Mouse (Mus musculus): Measurements from ENCODE around the gene Kcnk4. TPM values are rescaled to one million over a fixed set of nuclear protein-coding genes. Genes with fewer than 3 reads are reported as not detected.
A peak's percentile ranks its signal among the peaks of the same experiment; 100 is the strongest.

Kcnk4 gene
- polyA plus RNA-seq, 1 experiment from 2014 or later, result 0.13 TPM

GRCm38 (mm10) chr19:6977759-6978638, 43.7 kb upstream of the Kcnk4 start:
- Histone ChIP-seq H3K9me3 (ENCODE audit: control insufficient read depth, low read length) (no peaks in the 10 kb centered on the region), H3K4me1 (ENCODE audit: control insufficient read depth, insufficient read depth, low read length) (peaks cover 25% of the 10 kb centered on the region), H3K9ac (ENCODE audit: low read length) (no peak overlapping the region; the same call in 1 of the 2 replicates), H3K27me3 (ENCODE audit: control insufficient read depth, insufficient read depth, low read length) (no peaks in the 10 kb centered on the region), H3K27ac (ENCODE audit: low read depth, low read length) (0 out of 2 replicates have a peak overlapping the region, but pooled peaks have one; percentile 49), H3K4me3 (ENCODE audit: low read depth, low read length) (peak overlapping the region; percentile 12), H3K36me3 (ENCODE audit: control insufficient read depth, insufficient read depth, low read length) (peaks cover 10% of the 10 kb centered on the region), H3K4me2 (ENCODE audit: low read depth) (peak overlapping the region; percentile 11; the same call in 1 of the 2 replicates)
- ATAC-seq (ENCODE audit: insufficient read depth, low FRiP score, low TSS enrichment) (no peak), DNase-seq (ENCODE audit: low spot score) (no peak)
- 79% methylated on average over 13 of the region's 13 CpGs for WGBS

GRCm38 (mm10) chr19:6975537-6976521, 41.5 kb upstream of the Kcnk4 start, which contains the start of gene Plcb3:
Gene Plcb3 (minus strand): TSS chr19:6976470.
- ATAC-seq (ENCODE audit: insufficient read depth, low FRiP score, low TSS enrichment) (0 out of 2 replicates have a peak, but pooled peaks have one; percentile 9), DNase-seq (ENCODE audit: low spot score) (peak; percentile 81)
- peaks cover 28% of the 10 kb centered on the region for H3K4me1 ChIP-seq (ENCODE audit: control insufficient read depth, insufficient read depth, low read length)
- WGBS, result under 1% methylated on average over 16 of the region's 16 CpGs
- peak within 1 kb of the TSS; percentile 70 for H3K4me3 ChIP-seq (ENCODE audit: low read depth, low read length)
- H3K36me3 ChIP-seq (ENCODE audit: control insufficient read depth, insufficient read depth, low read length), result peaks cover 10% of the 10 kb centered on the region
- H3K4me2 ChIP-seq (ENCODE audit: low read depth), result peak within 1 kb of the TSS; percentile 79
- peak within 1 kb of the TSS; percentile 86 for H3K27ac ChIP-seq (ENCODE audit: low read depth, low read length)
- H3K27me3 ChIP-seq (ENCODE audit: control insufficient read depth, insufficient read depth, low read length), result no peaks in the 10 kb centered on the region
- no peaks in the 10 kb centered on the region for H3K9me3 ChIP-seq (ENCODE audit: control insufficient read depth, low read length)
- H3K9ac ChIP-seq (ENCODE audit: low read length), result peak within 1 kb of the TSS; percentile 92

GRCm38 (mm10) chr19:6974211-6975205, 40.2 kb upstream of the Kcnk4 start, which contains the start of gene Ppp1r14b:
Gene Ppp1r14b (plus strand): TSS chr19:6974968.
- H3K4me1 ChIP-seq (ENCODE audit: control insufficient read depth, insufficient read depth, low read length), result peaks cover 37% of the 10 kb centered on the region
- peak within 1 kb of the TSS; percentile 70 for H3K4me3 ChIP-seq (ENCODE audit: low read depth, low read length)
- ATAC-seq (ENCODE audit: insufficient read depth, low FRiP score, low TSS enrichment) (peak; percentile 62), DNase-seq (ENCODE audit: low spot score) (peak; percentile 90)
- no peaks in the 10 kb centered on the region for H3K27me3 ChIP-seq (ENCODE audit: control insufficient read depth, insufficient read depth, low read length)
- no peaks in the 10 kb centered on the region for H3K9me3 ChIP-seq (ENCODE audit: control insufficient read depth, low read length)
- WGBS, result under 1% methylated on average over 49 of the region's 84 CpGs
- peak within 1 kb of the TSS; percentile 83 for H3K4me2 ChIP-seq (ENCODE audit: low read depth)
- H3K9ac ChIP-seq (ENCODE audit: low read length), result peak within 1 kb of the TSS; percentile 92
- H3K27ac ChIP-seq (ENCODE audit: low read depth, low read length), result peak within 1 kb of the TSS; percentile 86
- peaks cover 10% of the 10 kb centered on the region for H3K36me3 ChIP-seq (ENCODE audit: control insufficient read depth, insufficient read depth, low read length)

GRCm38 (mm10) chr19:6973581-6974190, 39.4 kb upstream of the Kcnk4 start:
- peaks cover 10% of the 10 kb centered on the region for H3K36me3 ChIP-seq (ENCODE audit: control insufficient read depth, insufficient read depth, low read length)
- H3K9me3 ChIP-seq (ENCODE audit: control insufficient read depth, low read length), result no peaks in the 10 kb centered on the region
- no peak overlapping the region for H3K27ac ChIP-seq (ENCODE audit: low read depth, low read length)
- peaks cover 37% of the 10 kb centered on the region for H3K4me1 ChIP-seq (ENCODE audit: control insufficient read depth, insufficient read depth, low read length)
- H3K4me2 ChIP-seq (ENCODE audit: low read depth), result peak overlapping the region; percentile 83
- WGBS, result 28% methylated on average over 12 of the region's 12 CpGs
- ATAC-seq (ENCODE audit: insufficient read depth, low FRiP score, low TSS enrichment) (no peak), DNase-seq (ENCODE audit: low spot score) (no peak)
- peak overlapping the region; percentile 70 for H3K4me3 ChIP-seq (ENCODE audit: low read depth, low read length)
- 0 out of 2 replicates have a peak, but pooled peaks cover 3% of the 10 kb centered on the region for H3K27me3 ChIP-seq (ENCODE audit: control insufficient read depth, insufficient read depth, low read length)
- H3K9ac ChIP-seq (ENCODE audit: low read length), result peak overlapping the region; percentile 92

GRCm38 (mm10) chr19:6972247-6972917, 38.1 kb upstream of the Kcnk4 start:
- Histone ChIP-seq H3K27me3 (ENCODE audit: control insufficient read depth, insufficient read depth, low read length) (0 out of 2 replicates have a peak, but pooled peaks cover 7% of the 10 kb centered on the region), H3K4me3 (ENCODE audit: low read depth, low read length) (no peak overlapping the region), H3K27ac (ENCODE audit: low read depth, low read length) (no peak overlapping the region), H3K4me2 (ENCODE audit: low read depth) (no peak overlapping the region), H3K36me3 (ENCODE audit: control insufficient read depth, insufficient read depth, low read length) (peaks cover 5% of the 10 kb centered on the region), H3K9ac (ENCODE audit: low read length) (no peak overlapping the region; the same call in 1 of the 2 replicates), H3K9me3 (ENCODE audit: control insufficient read depth, low read length) (no peaks in the 10 kb centered on the region), H3K4me1 (ENCODE audit: control insufficient read depth, insufficient read depth, low read length) (peaks cover 28% of the 10 kb centered on the region)
- DNase-seq (ENCODE audit: low spot score) (no peak), ATAC-seq (ENCODE audit: insufficient read depth, low FRiP score, low TSS enrichment) (no peak)
- WGBS, result 75% methylated on average over 13 of the region's 13 CpGs

GRCm38 (mm10) chr19:6971644-6972043, 37.3 kb upstream of the Kcnk4 start:
- Histone ChIP-seq H3K36me3 (ENCODE audit: control insufficient read depth, insufficient read depth, low read length) (peaks cover under 1% of the 10 kb centered on the region; the same call in 1 of the 2 replicates), H3K4me1 (ENCODE audit: control insufficient read depth, insufficient read depth, low read length) (peaks cover 23% of the 10 kb centered on the region), H3K4me2 (ENCODE audit: low read depth) (no peak overlapping the region), H3K9ac (ENCODE audit: low read length) (peak overlapping the region; percentile 22; the same call in 1 of the 2 replicates), H3K4me3 (ENCODE audit: low read depth, low read length) (no peak overlapping the region), H3K27ac (ENCODE audit: low read depth, low read length) (no peak overlapping the region), H3K9me3 (ENCODE audit: control insufficient read depth, low read length) (no peaks in the 10 kb centered on the region), H3K27me3 (ENCODE audit: control insufficient read depth, insufficient read depth, low read length) (0 out of 2 replicates have a peak, but pooled peaks cover 7% of the 10 kb centered on the region)
- DNase-seq (ENCODE audit: low spot score) (no peak), ATAC-seq (ENCODE audit: insufficient read depth, low FRiP score, low TSS enrichment) (no peak)
- 14% methylated on average over 6 of the region's 6 CpGs for whole genome bisulfite sequencing

Measured in neural tube, embryonic 11.5 days (tissue).